Mouse (Mus musculus) heart, embryonic 13.5 days (tissue): ENCODE results near the gene Gm4450. TPM values are rescaled to one million over a fixed set of nuclear protein-coding genes. Genes with fewer than 3 reads are reported as not detected.

Source experiments
- ATAC-seq: fragments of 200-750 bp; cut with Nextera tagmentation; 2 replicates; pipeline ENCODE4 v1.8.0; 2017; ENCODE audit warnings: moderate TSS enrichment; ENCODE audit not compliant: insufficient number of reproducible peaks, low FRiP score, low TSS enrichment; ENCODE audit errors: extremely low read depth
- H3K27ac ChIP-seq: fragments of 300-500 bp; sonication (generic); replicated peaks from 2 replicates; pipeline ENCODE4 v1.5.1; 2015; ENCODE audit warnings: moderate library complexity, mild to moderate bottlenecking, inconsistent platforms
- H3K27me3 ChIP-seq: fragments of 300-500 bp; sonication (generic); replicated peaks from 2 replicates; pipeline ENCODE4 v1.6.1; 2015; ENCODE audit warnings: mild to moderate bottlenecking, inconsistent platforms
- H3K36me3 ChIP-seq: fragments of 300-500 bp; sonication (generic); 2 replicates; pipeline ENCODE4 v1.6.1; 2015; ENCODE audit warnings: mild to moderate bottlenecking, inconsistent platforms
- H3K4me1 ChIP-seq: fragments of 300-500 bp; sonication (generic); 2 replicates; pipeline ENCODE4 v1.6.1; 2015; ENCODE audit warnings: inconsistent platforms
- H3K4me2 ChIP-seq: fragments of 300-500 bp; sonication (generic); 2 replicates; pipeline ENCODE4 v1.6.1; 2015; ENCODE audit warnings: inconsistent platforms, mild to moderate bottlenecking, moderate library complexity
- H3K4me3 ChIP-seq: fragments of 300-500 bp; sonication (generic); 2 replicates; pipeline ENCODE4 v1.5.1; 2015; ENCODE audit warnings: moderate library complexity, mild to moderate bottlenecking, inconsistent platforms
- H3K9ac ChIP-seq: fragments of 300-500 bp; sonication (generic); 2 replicates; pipeline ENCODE4 v1.6.1; 2015; ENCODE audit warnings: inconsistent platforms, mild to moderate bottlenecking, moderate library complexity
- H3K9me3 ChIP-seq: fragments of 300-500 bp; sonication (generic); 2 replicates; pipeline ENCODE4 v1.6.1; 2016; ENCODE audit warnings: inconsistent platforms
- WGBS: fragments of 180-500 bp; shearing (Covaris S2); methylation state at CpG from one replicate; pipeline ENCODE4 v1.1.7; 2015; ENCODE audit warnings: mixed read lengths; 5-methylcytosine and 5-hydroxymethylcytosine counted together
- polyA plus RNA-seq: library from polyadenylated mRNA; unstranded; fragments of >200 nt; fragmentation: Nextera tagmentation; extraction: Ambion mirVana; gene quantifications from 2 replicates; pipeline ENCODE4 v1.2.1, GENCODE M21; 2015

The Gm4450 gene
- polyA plus RNA-seq, 1 experiment from 2014 or later: not detected

- H3K36me3 ChIP-seq: peaks cover 6% of the 10 kb centered on the region; the same call in 1 of the 2 replicates
- no peaks in the 10 kb centered on the region; the same call in 1 of the 2 replicates for H3K27me3 ChIP-seq
- H3K4me2 ChIP-seq: no peak overlapping the region
- no peaks in the 10 kb centered on the region for H3K9me3 ChIP-seq
- H3K9ac ChIP-seq: no peak overlapping the region
- peaks cover under 1% of the 10 kb centered on the region for H3K4me1 ChIP-seq
- H3K27ac ChIP-seq: no peak overlapping the region
- H3K4me3 ChIP-seq: no peak overlapping the region
- no peak for ATAC-seq
- 20% methylated on average over 1 of the region's 1 CpGs for WGBS
Observed at GRCm38 (mm10) chr3:98434088-98434816, 22.7 kb downstream of the Gm4450 start.

- H3K4me1 ChIP-seq: peaks cover 21% of the 10 kb centered on the region
- no peak for ATAC-seq
- H3K27me3 ChIP-seq: peaks cover 20% of the 10 kb centered on the region
- peak overlapping the region; percentile 71 for H3K4me3 ChIP-seq
- 0 out of 2 replicates have a peak overlapping the region, but pooled peaks have one; percentile 26 for H3K9ac ChIP-seq
- peaks cover 13% of the 10 kb centered on the region for H3K36me3 ChIP-seq
- H3K27ac ChIP-seq: no peak overlapping the region
- H3K4me2 ChIP-seq: peak overlapping the region; percentile 99
- no peaks in the 10 kb centered on the region for H3K9me3 ChIP-seq
- 31% methylated on average over 8 of the region's 8 CpGs for WGBS
Observed at GRCm38 (mm10) chr3:98428928-98429525, 27.9 kb downstream of the Gm4450 start.

GRCm38 (mm10) chr3:98428449-98428775 lies 28.5 kb downstream of the Gm4450 start:
- Histone ChIP-seq H3K9me3 (no peaks in the 10 kb centered on the region), H3K36me3 (peaks cover 13% of the 10 kb centered on the region), H3K27me3 (peaks cover 20% of the 10 kb centered on the region), H3K4me2 (peak overlapping the region; percentile 99), H3K27ac (no peak overlapping the region), H3K4me3 (peak overlapping the region; percentile 71), H3K9ac (peak overlapping the region; percentile 80), H3K4me1 (peaks cover 21% of the 10 kb centered on the region)
- ATAC-seq: no peak
- WGBS: 14% methylated on average over 17 of the region's 17 CpGs

- H3K4me2 ChIP-seq: peak overlapping the region; percentile 99
- no peaks in the 10 kb centered on the region for H3K9me3 ChIP-seq
- peaks cover 20% of the 10 kb centered on the region for H3K27me3 ChIP-seq
- H3K27ac ChIP-seq: no peak overlapping the region
- peak; percentile 77 for ATAC-seq
- peak overlapping the region; percentile 80 for H3K9ac ChIP-seq
- peak overlapping the region; percentile 71 for H3K4me3 ChIP-seq
- WGBS: under 1% methylated on average over 110 of the region's 110 CpGs
- H3K36me3 ChIP-seq: peaks cover 13% of the 10 kb centered on the region
- peaks cover 21% of the 10 kb centered on the region for H3K4me1 ChIP-seq
Observed at GRCm38 (mm10) chr3:98427600-98428448, 29.1 kb downstream of the Gm4450 start.

- peak overlapping the region; percentile 80 for H3K9ac ChIP-seq
- peak overlapping the region; percentile 71 for H3K4me3 ChIP-seq
- no peak overlapping the region for H3K27ac ChIP-seq
- H3K36me3 ChIP-seq: peaks cover 13% of the 10 kb centered on the region
- H3K4me2 ChIP-seq: peak overlapping the region; percentile 99
- no peaks in the 10 kb centered on the region for H3K9me3 ChIP-seq
- peaks cover 20% of the 10 kb centered on the region for H3K27me3 ChIP-seq
- no peak for ATAC-seq
- H3K4me1 ChIP-seq: peaks cover 21% of the 10 kb centered on the region
- WGBS: 1% methylated on average over 23 of the region's 23 CpGs
Observed at GRCm38 (mm10) chr3:98427260-98427599, 29.7 kb downstream of the Gm4450 start.

- peak overlapping the region; percentile 71 for H3K4me3 ChIP-seq
- H3K27me3 ChIP-seq: peaks cover 20% of the 10 kb centered on the region
- no peak overlapping the region for H3K27ac ChIP-seq
- no peak for ATAC-seq
- H3K36me3 ChIP-seq: peaks cover 13% of the 10 kb centered on the region
- H3K4me2 ChIP-seq: peak overlapping the region; percentile 99
- WGBS: 38% methylated on average over 5 of the region's 5 CpGs
- peaks cover 21% of the 10 kb centered on the region for H3K4me1 ChIP-seq
- H3K9ac ChIP-seq: peak overlapping the region; percentile 80
- no peaks in the 10 kb centered on the region for H3K9me3 ChIP-seq
Observed at GRCm38 (mm10) chr3:98426749-98427148, 30.2 kb downstream of the Gm4450 start.

- no peak overlapping the region for H3K27ac ChIP-seq
- peaks cover 7% of the 10 kb centered on the region; the same call in 1 of the 2 replicates for H3K27me3 ChIP-seq
- ATAC-seq: no peak
- H3K9ac ChIP-seq: no peak overlapping the region
- 70% methylated on average over 4 of the region's 4 CpGs for WGBS
- peaks cover 7% of the 10 kb centered on the region for H3K36me3 ChIP-seq
- H3K4me1 ChIP-seq: peaks cover 27% of the 10 kb centered on the region
- H3K9me3 ChIP-seq: no peaks in the 10 kb centered on the region
- no peak overlapping the region for H3K4me3 ChIP-seq
- H3K4me2 ChIP-seq: no peak overlapping the region
Observed at GRCm38 (mm10) chr3:98422926-98423325, 34.0 kb downstream of the Gm4450 start.

- no peak for ATAC-seq
- Histone ChIP-seq H3K36me3 (no peaks in the 10 kb centered on the region), H3K27ac (no peak overlapping the region), H3K4me1 (peaks cover 52% of the 10 kb centered on the region), H3K27me3 (no peaks in the 10 kb centered on the region), H3K4me2 (no peak overlapping the region), H3K9me3 (no peaks in the 10 kb centered on the region), H3K9ac (no peak overlapping the region), H3K4me3 (no peak overlapping the region)
- 43% methylated on average over 4 of the region's 4 CpGs for WGBS
Observed at GRCm38 (mm10) chr3:98419786-98420070, 37.2 kb downstream of the Gm4450 start.

- Histone ChIP-seq H3K4me3 (no peak overlapping the region), H3K9me3 (no peaks in the 10 kb centered on the region), H3K27me3 (no peaks in the 10 kb centered on the region), H3K4me1 (peaks cover 58% of the 10 kb centered on the region), H3K36me3 (no peaks in the 10 kb centered on the region), H3K9ac (no peak overlapping the region), H3K4me2 (no peak overlapping the region), H3K27ac (0 out of 2 replicates have a peak overlapping the region, but pooled peaks have one; percentile 36)
- no peak for ATAC-seq
- WGBS: 58% methylated on average over 6 of the region's 6 CpGs
Observed at GRCm38 (mm10) chr3:98418991-98419785, 37.7 kb downstream of the Gm4450 start.

- Histone ChIP-seq H3K9me3 (no peaks in the 10 kb centered on the region), H3K36me3 (no peaks in the 10 kb centered on the region), H3K4me1 (peaks cover 76% of the 10 kb centered on the region), H3K9ac (peak overlapping the region; percentile 55), H3K27ac (peak overlapping the region; percentile 93), H3K4me2 (peak overlapping the region; percentile 45), H3K4me3 (no peak overlapping the region), H3K27me3 (no peaks in the 10 kb centered on the region)
- WGBS: 13% methylated on average over 4 of the region's 4 CpGs
- ATAC-seq: peak; percentile 69; the same call in 1 of the 2 replicates
Observed at GRCm38 (mm10) chr3:98417328-98417727, 39.6 kb downstream of the Gm4450 start.
